Mouse (Mus musculus): ENCODE measurements around the gene Aaas.
A peak's percentile ranks its signal among the peaks of the same experiment; 100 is the strongest.

Aaas gene

GRCm38 (mm10) chr15:102350138-102350941, at the start of gene Aaas:
TSS of gene Aaas (minus strand) at chr15:102350771.
- peak; percentile 95 for DNase-seq (ENCODE audit: low read depth, low spot score)

GRCm38 (mm10) chr15:102399229-102400221, 49.0 kb upstream of the Aaas start:
- peak; percentile 83 for DNase-seq (ENCODE audit: low read depth, low spot score)

GRCm38 (mm10) chr15:102398629-102399028, 48.1 kb upstream of the Aaas start:
- DNase-seq (ENCODE audit: low read depth, low spot score) = no peak

DNA sequence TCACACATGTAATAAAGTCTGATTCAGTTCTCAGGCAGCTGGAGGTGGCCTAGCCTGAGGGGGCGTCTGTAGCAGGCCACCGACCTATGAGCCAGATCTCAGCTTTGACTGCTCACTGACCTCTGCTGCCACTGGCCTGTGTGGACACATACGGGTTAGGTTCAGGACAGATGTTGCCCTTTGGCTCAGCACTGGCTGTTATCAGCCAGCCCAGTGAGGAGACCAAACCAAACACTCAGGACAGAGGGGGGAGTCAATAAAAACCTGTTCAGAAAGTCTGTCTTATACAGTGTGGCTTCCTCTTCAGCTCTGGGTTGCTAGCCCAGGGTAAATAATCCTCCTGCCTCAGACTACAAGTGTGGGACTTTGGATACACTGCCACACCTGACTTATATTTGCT, 44.5 kb upstream of the Aaas start:
- DNase-seq (ENCODE audit: low read depth, low spot score) = no peak

DNA sequence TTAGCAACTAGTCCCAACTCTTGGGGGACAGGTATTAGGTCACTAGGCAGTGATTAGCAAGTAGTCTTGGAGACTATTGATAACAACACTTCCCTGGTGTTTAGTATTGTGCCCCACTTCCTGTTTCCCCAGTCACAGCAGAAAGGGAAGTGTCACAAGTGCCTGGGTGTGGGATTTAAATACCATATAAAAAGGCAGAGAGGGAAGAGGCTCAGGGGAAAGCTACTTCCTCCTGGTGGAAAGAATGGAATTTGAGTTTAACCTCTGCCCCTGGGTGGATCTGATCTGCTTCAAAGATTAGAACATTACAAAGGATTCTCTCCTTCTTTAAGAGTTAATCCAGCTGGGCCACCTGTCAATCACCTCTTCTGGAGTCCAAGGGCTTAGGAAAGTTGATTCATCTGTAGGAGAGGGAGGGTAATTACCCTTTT, 43.0 kb upstream of the Aaas start:
- DNase-seq (ENCODE audit: low read depth, low spot score) = no peak

GRCm38 (mm10) chr15:102392520-102392919, 41.9 kb upstream of the Aaas start:
- DNase-seq (ENCODE audit: low read depth, low spot score) = no peak

- DNase-seq (ENCODE audit: low read depth, low spot score) = no peak
These were observed 38.4 kb upstream of the Aaas start for GRCm38 (mm10) chr15:102388942-102389341.

DNA sequence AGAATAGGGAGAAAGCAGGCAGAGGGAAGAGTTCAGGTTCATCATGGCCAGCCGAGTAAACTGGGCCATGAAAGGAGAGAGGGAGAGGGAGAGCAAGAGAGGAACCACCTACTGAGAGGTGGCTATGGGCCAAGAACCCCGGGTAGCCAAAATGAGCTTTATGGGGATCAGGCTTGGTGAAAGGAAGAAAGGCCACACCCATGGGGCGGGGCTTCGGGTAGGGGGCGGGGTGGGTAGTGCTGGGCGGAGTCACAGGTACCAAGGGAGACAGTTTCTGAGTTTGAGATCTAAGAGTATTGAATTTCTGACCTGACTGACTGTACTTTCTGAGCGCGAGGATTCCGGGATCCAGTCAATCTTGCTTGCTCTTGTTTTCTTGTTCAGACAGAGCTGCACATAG, 36.1 kb upstream of the Aaas start:
- no peak for DNase-seq (ENCODE audit: low read depth, low spot score)

DNA sequence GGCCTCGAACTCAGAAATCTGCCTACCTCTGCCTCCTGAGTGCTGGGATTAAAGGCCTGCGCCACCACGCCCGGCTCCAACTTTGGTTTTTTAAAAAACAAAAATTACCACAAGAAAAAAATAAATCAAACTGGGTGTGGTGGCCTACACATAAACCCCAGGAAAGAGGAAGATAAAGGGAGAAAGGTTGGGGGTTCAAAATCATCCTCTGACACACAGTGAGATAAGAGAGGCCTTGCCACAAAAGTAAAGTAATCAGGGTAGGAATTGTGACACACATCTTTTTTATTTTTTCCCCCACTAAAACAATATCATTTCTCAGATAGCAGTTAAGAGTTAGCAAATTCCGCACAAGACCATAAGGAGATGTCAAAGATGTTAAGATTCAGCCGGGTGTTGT, 33.1 kb upstream of the Aaas start:
- DNase-seq (ENCODE audit: low read depth, low spot score) = no peak

- peak; percentile 60 for DNase-seq (ENCODE audit: low read depth, low spot score)
These were observed 31.0 kb upstream of the Aaas start for GRCm38 (mm10) chr15:102381575-102381974.

DNA sequence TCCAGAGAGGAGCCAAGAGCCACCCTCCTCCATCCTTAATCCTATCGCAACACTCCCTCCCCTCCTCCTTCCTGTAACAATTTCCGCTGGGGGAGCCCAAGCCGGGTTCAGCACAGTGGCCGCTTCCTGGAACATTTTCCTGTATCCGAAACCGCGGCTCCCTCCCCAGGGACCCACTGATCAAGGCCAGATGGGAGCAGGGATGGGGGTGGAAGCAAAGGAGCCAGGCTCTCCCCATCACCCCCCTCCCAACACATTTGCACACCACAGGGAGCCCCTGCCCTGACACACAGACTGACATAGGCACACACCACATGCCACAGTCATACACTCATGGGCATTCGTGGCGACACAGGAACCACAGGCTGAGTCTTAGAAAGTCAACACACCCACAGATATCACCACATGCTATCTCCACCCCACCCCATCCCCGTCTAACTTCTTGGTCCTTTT, 27.3 kb upstream of the Aaas start:
- DNase-seq (ENCODE audit: low read depth, low spot score) = no peak

DNA sequence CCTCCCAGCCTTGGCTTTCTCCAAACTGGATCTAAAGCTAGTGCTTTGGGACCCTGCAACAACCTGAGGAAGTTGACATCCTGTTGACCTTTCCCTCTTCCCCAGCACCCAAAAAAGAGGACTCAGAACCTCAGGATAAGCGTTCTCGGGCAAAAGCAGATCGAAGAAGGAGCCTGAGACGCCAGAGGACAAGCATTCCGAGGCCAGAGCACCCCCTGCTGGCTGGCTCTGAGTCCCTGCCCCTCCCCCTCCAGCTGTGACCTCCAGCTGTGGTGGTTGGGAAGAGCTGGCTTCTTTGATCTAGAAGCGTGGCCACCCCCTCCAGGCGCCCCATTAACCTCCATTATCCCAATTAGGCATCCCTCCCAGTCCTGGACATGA, 26.6 kb upstream of the Aaas start:
- no peak for DNase-seq (ENCODE audit: low read depth, low spot score)

GRCm38 (mm10) chr15:102376453-102377162, 26.0 kb upstream of the Aaas start:
- no peak for DNase-seq (ENCODE audit: low read depth, low spot score)

GRCm38 (mm10) chr15:102370727-102371126, 20.2 kb upstream of the Aaas start:
- DNase-seq (ENCODE audit: low read depth, low spot score) = no peak

DNA sequence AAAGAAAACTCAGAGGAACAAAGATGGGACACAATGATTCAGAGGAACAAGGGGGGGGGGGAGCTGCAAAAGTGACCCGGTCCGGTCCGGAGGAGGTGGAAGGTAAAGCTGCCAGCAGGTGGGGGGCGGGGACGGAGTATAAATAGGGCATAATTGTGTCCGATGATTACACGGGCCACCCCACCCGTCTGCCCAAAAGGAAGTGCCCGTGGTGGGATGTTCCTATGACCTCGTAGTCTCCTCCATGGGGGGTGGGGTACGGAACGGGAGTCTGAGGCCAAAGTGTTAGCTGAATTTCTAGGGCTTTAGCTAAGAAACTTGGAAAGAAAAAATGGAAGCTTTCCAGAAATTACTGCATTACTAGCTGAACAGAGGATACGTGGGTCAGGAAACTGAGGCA, 19.4 kb upstream of the Aaas start:
- DNase-seq (ENCODE audit: low read depth, low spot score) = no peak

DNA sequence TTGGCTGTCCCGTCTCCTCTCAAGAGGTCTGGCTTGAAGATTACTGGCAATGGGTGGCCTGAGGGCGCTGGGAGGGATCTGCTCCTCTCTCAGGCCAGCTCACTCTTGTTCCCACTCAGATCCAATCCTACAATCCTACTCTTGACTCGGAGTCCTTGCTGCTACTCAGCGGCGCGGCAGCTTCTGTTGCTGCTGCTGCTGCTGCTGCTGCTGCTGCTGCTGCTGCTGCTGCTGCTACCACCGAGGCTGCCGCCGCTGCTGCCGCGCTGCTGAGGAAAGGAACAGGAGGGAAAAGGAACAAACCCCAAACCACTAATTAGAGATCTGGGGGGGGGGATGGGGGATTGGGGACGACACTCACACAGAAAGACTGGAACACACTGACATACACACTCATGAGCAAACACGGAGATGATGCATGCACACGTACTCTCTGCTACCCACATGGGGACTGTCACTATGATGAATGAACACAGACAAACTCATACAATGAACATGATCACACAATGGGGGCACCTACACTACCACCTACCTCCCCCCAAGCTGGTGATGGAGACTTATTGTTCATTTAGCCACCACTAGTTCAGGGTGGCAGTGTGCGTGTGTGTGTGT, 16.3 kb upstream of the Aaas start, which contains the start of gene Sp7:
Gene Sp7, minus strand, starts transcription at position 450 of the 612 bp plus-strand sequence.
- DNase-seq (ENCODE audit: low read depth, low spot score) = no peak

- no peak for DNase-seq (ENCODE audit: low read depth, low spot score)
These were observed 15.7 kb upstream of the Aaas start for GRCm38 (mm10) chr15:102366238-102366637.

GRCm38 (mm10) chr15:102364678-102365077, 14.1 kb upstream of the Aaas start:
- no peak for DNase-seq (ENCODE audit: low read depth, low spot score)

GRCm38 (mm10) chr15:102362648-102363047, 12.1 kb upstream of the Aaas start:
- no peak for DNase-seq (ENCODE audit: low read depth, low spot score)

DNA sequence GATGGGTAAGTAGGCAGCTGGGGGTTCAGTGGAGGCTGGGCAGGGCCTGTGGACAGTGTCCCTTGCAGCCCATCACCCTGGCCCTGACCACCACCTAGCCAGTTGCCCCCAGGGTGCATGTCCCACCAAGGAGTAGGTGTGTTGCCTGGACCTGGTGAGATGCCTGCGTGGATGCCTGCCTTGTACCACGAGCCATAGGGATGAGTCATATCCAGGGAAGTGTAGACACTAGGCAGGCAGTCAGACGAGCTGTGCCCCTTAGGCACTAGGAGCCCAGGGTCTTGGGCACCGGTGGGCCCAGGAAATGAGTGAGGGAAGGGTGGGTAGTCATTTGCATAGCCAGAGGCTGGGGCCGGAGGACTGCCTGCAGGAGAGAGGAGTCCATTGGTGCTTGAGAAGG, 8.3 kb upstream of the Aaas start:
- no peak for DNase-seq (ENCODE audit: low read depth, low spot score)

- DNase-seq (ENCODE audit: low read depth, low spot score) = no peak
These were observed 7.6 kb upstream of the Aaas start for GRCm38 (mm10) chr15:102358126-102358525.

All from WW6 (cell line).